Mouse (Mus musculus) cerebellum, adult 11 months (tissue): ENCODE measurements around the gene Alb.

Source experiments
- DNase-seq: peaks from one replicate; pipeline ENCODE4 v3.0.0; 2022

The Alb gene

GRCm38 (mm10) chr5:90494308-90494707, 33.6 kb downstream of the Alb start:
- DNase-seq = no peak

GRCm38 (mm10) chr5:90499509-90499908, 38.8 kb downstream of the Alb start:
- DNase-seq = no peak

GRCm38 (mm10) chr5:90500714-90501113, 40.0 kb downstream of the Alb start:
- DNase-seq = peak; percentile 53

- DNase-seq = no peak
These were observed 41.1 kb downstream of the Alb start for GRCm38 (mm10) chr5:90501752-90502151.

GRCm38 (mm10) chr5:90504742-90505141, 44.0 kb downstream of the Alb start:
- DNase-seq = no peak

GRCm38 (mm10) chr5:90506507-90506906, 45.8 kb downstream of the Alb start:
- DNase-seq = no peak

- DNase-seq = no peak
These were observed 46.8 kb downstream of the Alb start for GRCm38 (mm10) chr5:90507411-90507949.

GRCm38 (mm10) chr5:90509828-90510592, 49.3 kb downstream of the Alb start:
- DNase-seq = no peak

- DNase-seq = no peak
These were observed 51.7 kb downstream of the Alb start for GRCm38 (mm10) chr5:90512288-90512955.

GRCm38 (mm10) chr5:90515561-90515960, 54.9 kb downstream of the Alb start:
- DNase-seq = no peak

GRCm38 (mm10) chr5:90518356-90519100, 57.8 kb downstream of the Alb start, which contains the start of gene Afm:
Afm (plus strand) TSS chr5:90518932.
- no peak for DNase-seq
